Mouse (Mus musculus) neural tube, embryonic 10.5 days (tissue): ENCODE data around the gene Rbfox1.

Source experiments
- DNase-seq: peaks from one replicate; pipeline ENCODE4 v3.0.0-alpha.2; 2017; ENCODE audit warnings: low spot score; ENCODE audit errors: extremely low spot score

Gene Rbfox1

GRCm38 (mm10) chr16:6907550-6907949, 1022.4 kb downstream of the Rbfox1 start:
- no peak for DNase-seq

GRCm38 (mm10) chr16:6914531-6914930, 1029.4 kb downstream of the Rbfox1 start:
- DNase-seq: no peak

GRCm38 (mm10) chr16:6918641-6919040, 1033.5 kb downstream of the Rbfox1 start:
- no peak for DNase-seq

GRCm38 (mm10) chr16:6919681-6920080, 1034.5 kb downstream of the Rbfox1 start:
- DNase-seq: no peak

DNA sequence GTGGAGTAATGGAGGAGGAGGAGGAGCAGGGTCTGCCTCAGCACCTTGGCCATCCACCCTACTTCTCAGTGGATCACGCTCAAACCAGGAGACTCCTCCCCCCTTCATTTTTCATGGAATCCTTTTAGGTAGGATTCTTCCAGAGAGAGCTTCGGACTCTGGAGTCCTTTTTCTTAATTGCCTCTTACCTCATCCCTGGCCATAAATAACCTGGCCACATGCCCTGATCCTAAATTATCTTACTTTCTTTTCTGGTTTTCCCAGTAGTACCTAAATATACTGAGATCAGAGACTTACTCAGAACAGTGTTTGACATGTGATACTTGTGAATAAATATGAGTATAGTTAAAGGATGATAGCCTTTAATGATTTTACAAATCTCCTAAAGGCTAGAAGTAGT, 1042.5 kb downstream of the Rbfox1 start:
- no peak for DNase-seq

GRCm38 (mm10) chr16:6930795-6931194, 1045.6 kb downstream of the Rbfox1 start:
- DNase-seq: no peak

DNA sequence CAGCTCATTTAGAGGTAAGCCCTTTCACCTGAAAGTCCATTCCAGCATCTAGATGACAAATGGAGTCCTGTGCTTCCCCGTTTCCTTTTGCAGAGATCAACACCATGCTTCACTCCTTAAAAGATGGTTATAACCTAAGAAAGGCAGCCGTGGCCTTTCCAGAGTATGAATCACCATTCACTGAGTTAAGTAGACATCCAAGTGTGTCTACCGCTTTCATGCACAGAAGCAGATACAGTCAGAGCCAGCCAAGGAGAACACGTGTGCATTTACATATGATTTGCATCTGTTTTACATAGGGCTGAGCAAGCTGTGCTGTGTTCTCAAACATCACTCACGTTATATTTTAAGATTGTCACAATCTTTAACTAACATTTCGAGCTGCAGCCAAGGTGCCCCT, 1061.0 kb downstream of the Rbfox1 start:
- DNase-seq: no peak

DNA sequence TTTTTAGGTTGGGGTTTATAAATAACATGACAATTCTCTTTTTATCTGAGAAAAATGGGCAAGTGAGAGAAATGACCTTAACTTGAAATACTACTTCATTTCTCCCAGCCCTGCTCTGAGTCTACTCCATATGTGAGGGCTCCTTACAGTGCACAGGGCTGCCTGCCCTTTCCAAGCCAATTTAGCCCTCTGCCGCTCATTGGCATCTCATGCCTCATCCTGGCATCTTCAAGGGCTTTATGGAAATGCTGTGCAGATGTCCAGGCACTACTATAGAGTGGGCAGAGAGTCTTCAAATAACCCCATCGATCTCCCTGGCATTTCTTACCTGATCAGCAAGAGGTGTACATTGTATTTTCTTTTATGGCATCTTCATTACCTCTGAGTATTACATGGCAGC, 1064.5 kb downstream of the Rbfox1 start:
- no peak for DNase-seq

DNA sequence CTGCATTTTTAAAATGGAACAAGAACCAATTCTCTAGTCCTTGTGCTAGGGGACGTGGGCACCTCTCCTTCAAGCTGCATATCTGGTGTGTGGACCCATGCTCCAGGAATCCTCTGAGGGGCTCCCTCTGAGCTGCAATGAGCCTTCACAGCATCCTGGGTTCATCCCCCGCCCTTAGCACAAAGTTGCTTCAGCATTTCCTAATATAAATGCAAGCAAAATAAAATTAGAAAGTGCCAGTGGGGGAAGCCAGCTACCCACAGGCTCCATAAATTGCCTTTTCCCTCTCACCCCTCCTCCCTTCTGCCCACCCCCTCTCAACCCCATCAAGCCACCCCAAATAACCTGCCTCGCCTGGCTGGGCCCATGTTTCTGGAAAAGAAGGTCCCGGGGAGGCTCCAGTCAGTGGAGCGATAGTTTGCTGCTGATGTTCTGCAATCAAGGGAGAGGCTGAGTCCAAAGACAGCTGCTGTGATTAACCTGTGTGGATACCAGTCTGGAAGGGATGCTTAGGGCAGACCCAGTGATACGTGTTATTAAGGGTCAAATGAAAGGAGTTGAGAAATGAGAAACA, 1070.0 kb downstream of the Rbfox1 start:
- DNase-seq: no peak

DNA sequence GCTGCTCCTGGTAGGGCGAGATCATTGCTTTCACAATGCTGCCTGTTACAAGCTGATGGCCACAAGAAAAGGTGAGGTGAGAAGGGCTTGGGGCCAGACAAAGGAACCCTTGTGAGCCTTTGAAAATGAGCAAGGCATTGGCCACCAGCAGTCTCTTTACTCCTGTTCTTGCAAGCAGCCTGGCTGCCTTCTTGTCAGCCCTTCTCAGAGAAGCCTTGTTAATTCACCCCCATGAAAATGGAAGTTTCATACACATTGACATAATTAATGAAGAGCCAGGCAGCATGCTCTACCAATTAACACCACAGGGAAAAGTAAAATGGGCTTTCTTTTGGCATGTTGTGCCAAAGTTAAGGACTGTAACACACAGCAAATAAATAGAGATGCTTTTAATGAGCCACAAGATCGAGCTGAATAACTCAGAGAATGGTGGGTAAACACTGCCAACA, 1076.8 kb downstream of the Rbfox1 start:
- DNase-seq: no peak

DNA sequence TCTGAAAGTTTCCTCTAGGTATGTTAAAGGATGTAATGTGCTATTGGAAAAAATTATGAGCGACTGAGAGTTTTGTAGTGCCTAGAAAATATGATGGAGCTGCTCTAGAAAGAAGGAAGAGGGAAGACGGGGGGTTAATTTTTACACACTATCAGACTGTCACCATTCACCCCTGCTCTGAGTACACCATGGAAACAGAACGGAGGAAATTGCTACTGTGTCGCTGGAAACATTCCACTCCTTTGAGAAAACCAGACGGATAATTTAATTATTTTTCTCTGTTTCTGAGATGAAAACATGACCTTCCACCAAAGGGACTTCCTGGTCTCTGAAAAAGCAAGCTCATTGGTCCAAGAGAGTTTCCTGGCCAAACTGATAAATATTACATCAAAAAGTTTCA, 1077.4 kb downstream of the Rbfox1 start:
- no peak for DNase-seq

DNA sequence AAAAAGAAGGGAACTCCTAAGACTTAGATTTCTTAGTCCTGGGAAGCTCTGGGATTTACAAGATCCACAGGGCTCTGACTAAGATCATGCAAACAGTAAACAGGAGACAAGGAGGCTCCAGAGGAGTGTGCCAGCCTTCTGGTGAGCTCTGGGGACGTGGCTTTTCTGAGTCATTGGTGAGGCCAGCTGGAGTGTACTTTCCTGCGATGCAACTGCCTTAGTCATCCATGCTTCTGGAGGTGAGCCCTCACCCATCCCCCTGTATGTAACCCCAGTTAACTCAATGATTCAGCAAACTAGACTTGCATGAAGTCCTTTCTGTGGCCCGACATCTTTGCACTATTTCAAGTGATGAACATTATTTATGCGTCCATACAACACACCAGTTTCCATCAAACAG, 1078.4 kb downstream of the Rbfox1 start:
- DNase-seq: no peak

DNA sequence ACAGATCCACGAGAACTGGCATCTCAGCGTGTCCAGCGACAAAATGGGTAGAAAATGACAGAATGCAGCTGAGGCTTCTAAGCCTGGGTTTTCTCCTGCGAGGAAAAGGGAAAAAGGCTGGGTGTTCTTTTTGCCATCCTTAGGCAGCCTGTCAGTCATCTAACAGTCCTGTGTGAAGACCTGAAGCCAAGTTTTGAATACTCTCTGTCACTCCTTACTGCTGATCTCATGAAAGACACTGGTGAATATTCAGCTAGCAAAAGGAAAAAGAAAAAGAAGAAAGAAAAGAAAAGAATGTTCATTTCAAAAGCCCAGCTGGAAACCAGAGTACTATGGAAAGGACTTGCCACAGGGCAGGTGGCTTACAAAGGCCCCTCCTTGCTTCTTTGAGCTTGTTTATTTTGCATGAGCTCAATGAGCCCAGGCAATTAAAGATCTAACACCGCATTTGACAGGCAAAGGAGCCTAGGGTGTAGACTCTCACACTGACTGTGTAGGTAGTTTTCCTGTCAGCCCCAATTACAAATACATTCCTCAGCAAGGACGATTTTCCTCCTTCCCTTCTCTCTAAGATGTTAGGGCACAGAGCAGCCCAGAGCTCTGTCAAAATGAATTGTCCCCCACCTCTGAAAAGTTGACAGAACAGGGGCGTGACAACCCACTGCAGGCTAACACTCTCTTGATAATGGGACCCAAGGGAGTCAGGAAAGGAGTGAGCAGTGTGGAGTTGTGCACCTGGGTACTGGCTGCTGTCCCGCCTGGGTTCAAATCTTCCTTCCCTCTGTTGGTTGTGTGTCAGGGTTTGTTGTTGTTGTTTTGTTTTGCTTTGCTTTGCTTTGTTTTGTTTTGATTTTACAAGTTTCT, 1079.8 kb downstream of the Rbfox1 start:
- DNase-seq: no peak

GRCm38 (mm10) chr16:6969986-6970385, 1084.8 kb downstream of the Rbfox1 start:
- no peak for DNase-seq

DNA sequence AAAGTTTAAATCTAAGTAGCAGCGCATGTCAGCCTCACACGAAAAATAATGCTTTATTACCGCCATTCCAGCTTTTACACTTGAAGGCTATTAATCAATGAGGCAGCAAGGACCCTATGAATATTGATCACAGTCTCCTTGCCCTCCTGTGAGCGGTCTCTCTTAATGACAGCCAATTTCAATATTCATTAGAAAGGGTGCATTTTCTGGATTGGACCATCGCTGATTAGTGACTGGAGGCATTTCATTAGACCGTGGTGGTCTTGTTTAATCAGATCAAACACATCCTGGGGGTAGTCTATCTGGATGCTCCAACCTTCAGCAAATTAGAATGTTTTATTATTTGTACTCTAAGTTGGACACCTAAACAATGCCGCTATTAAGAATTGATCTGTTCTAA, 1091.2 kb downstream of the Rbfox1 start:
- DNase-seq: no peak

DNA sequence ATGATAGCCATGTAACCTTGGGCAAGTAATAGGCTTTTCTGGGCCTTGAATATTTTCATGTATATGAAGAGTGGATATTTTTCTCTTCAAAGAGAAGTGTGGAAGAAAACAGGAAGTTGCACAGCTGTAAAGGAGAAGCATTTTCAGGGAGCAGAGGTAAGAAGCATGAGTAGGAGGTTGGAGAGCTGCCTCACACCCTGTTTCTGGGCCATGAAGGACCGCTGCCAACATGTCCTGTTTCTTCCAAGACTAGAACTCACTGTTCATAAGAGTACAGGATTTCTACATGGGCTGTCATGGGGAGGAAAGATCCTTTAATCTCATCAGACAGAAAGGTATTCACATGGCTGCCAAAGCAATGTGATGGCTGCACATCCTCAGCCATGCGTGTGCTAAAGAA, 1098.8 kb downstream of the Rbfox1 start:
- no peak for DNase-seq

- DNase-seq: no peak
Observed at GRCm38 (mm10) chr16:6986031-6986430, 1100.9 kb downstream of the Rbfox1 start.

GRCm38 (mm10) chr16:6986494-6986893, 1101.3 kb downstream of the Rbfox1 start:
- no peak for DNase-seq

DNA sequence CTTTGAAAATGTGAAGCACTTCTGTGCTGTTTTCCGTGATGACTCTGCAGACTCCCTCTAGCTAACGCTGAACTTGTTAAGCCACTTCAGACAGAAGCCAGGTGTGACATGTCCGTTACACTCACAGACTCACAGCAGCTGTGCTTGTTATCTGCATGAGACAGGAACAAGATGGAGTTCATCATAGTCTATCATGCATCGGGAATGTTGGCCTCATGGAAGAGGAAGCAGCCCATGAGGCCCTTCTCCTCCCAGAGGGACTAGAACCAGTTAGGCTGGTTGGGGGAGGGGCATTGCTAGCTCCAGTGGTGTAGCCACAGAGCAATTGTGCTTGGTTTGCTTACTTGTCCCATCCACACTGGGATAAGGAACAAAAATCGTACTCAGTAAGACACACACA, 1107.1 kb downstream of the Rbfox1 start:
- no peak for DNase-seq

GRCm38 (mm10) chr16:6993180-6993579, 1108.0 kb downstream of the Rbfox1 start:
- no peak for DNase-seq

- no peak for DNase-seq
Observed at GRCm38 (mm10) chr16:6997109-6997508, 1112.0 kb downstream of the Rbfox1 start.

- DNase-seq: no peak
Observed at GRCm38 (mm10) chr16:6997834-6998233, 1112.7 kb downstream of the Rbfox1 start.

GRCm38 (mm10) chr16:7004565-7004964, 1119.4 kb downstream of the Rbfox1 start:
- DNase-seq: no peak
